Mouse (Mus musculus): ENCODE results near the gene Arpc1b.
"Not testable (repeated sequence)": the region's sequence is repeated elsewhere in the genome, so short reads cannot be mapped to it uniquely, and the experiment has no call there.

The Arpc1b gene

GRCm38 (mm10) chr5:145114071-145114605 lies at the start of gene Arpc1b:
Gene Arpc1b (plus strand): TSS chr5:145114215.
- peak; percentile 70 to 76 for DNase-seq

- no peak for DNase-seq
Measured at GRCm38 (mm10) chr5:145064765-145065340, 49.2 kb upstream of the Arpc1b start.

DNA sequence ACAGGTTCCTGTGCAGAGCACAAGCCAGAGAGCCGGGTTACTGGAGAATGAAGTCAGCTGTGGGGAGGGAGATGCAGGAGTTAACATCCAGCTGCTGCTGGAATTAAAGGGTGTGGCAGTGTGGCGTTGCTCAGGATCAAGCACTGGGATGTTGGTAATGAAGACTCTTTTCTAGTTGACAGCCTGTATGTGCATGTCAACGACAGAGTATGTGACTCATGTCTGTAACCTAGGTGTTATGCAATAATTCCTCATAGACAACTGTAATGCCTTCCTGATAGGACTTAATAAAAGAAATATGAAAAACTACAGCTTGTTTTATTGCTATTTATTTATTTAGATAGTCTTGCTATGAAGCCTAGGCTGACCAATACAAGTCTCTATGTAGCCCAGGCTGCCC lies 45.2 kb upstream of the Arpc1b start:
- no peak for DNase-seq

GRCm38 (mm10) chr5:145069707-145070106 lies 44.3 kb upstream of the Arpc1b start:
- DNase-seq = peak; percentile 39 to 62

DNA sequence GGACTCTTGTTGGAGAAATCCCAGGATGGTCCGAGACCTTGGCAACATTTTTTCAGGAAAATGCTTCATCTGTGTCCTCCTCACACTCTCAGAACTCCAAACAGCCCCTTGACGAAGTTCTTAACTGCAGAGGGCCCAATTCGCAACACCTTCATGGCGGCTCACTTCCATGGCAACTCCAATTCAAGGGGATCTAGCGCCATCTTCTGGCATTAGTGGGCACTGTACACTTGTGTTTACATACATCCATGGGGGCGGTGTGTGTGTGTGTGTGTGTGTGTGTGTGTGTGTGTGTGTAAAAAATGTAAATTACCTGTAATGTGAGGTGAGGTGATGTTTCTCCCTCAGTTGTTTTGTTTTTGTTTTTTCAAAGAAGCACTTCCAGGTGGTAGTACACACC lies 42.7 kb upstream of the Arpc1b start:
- DNase-seq = no peak

GRCm38 (mm10) chr5:145075081-145075480 lies 38.9 kb upstream of the Arpc1b start:
- DNase-seq = no peak

GRCm38 (mm10) chr5:145081866-145082613 lies 32.0 kb upstream of the Arpc1b start:
- no peak for DNase-seq

DNA sequence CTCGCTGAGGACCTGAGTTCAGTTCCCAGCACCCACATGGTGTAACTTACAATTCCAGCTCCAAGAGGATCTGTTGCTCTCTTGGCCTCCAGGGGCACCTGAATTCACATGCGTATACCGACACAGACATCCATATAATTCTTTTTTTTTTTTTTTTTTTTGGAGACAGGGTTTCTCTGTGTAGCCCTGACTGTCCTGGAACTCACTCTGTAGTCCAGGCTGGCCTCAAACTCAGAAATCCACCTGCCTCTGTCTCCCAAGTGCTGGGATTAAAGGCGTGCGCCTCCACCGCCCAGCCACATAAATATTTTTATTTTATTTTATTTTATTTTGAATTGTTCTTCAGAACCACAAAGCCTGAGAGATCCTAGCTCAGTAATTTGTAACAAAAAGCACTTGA lies 30.8 kb upstream of the Arpc1b start:
- DNase-seq = not testable (repeated sequence)

DNA sequence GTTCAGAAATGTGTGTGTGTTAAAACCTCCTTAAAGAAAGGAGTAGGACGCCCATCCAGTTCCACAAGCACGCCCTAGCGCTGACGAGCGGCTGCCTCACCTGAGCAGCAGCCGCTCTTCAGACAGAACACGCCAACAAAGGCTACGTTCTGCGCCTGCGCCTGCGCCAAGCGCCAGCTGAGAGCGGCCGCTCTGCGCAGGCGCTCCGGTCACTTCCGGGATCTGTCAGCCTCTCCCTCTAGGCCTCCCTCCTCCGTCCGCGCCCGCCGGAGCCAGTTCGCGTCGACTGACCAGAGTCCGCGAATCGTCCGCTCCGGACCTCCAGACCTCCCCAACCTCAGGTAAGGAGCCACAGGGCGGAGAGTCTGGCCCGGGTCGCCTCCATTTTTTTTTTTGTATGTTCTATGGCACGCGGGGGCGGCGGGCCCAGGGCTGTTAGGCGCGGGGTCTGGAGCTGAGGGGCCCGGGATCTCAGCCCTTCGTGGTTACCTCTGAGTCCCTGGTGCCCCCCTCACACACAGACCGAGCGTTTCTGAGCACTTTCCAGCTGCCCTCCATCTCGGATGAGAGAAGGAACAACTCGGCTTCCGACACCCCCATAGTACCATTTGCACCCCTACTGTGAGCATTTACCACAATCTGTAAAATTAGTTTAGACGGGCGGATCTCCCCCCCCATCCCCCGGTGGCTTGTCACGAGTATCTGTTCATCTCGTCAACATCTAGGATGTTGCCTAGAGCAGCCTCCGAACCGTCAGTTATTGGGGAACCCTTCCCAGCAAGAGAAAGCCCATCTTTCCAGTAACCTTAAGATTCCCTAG lies 30.2 kb upstream of the Arpc1b start, which contains the start of the genes Arpc1a and Kpna7:
Gene Arpc1a (plus strand): TSS at position 199 of the 820 bp plus-strand sequence.
Gene Kpna7 (minus strand): TSS at position 399 of the 820 bp plus-strand sequence.
- DNase-seq = peak; percentile 93 to 95

- DNase-seq = no peak
Measured at GRCm38 (mm10) chr5:145084822-145085221, 29.2 kb upstream of the Arpc1b start.

DNA sequence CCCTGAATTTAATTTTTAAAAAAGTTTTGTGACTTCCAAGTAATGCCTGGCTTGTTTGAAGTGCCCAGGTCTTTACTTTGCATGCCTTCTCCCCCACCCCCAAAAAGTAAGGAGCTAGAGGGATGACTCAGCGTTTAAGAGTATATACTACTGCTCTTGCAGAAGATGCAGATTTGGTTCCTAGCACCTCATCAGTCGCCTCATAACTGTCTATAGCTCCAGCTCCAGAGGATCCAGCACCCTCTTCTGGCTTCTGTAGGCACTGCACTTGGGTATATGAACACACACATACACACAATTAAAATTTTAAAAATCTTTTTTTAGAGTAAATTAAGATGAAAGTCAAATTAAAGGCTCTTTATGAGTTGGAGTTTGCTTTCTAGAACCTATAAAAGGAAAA lies 25.8 kb upstream of the Arpc1b start:
- DNase-seq = no peak

DNA sequence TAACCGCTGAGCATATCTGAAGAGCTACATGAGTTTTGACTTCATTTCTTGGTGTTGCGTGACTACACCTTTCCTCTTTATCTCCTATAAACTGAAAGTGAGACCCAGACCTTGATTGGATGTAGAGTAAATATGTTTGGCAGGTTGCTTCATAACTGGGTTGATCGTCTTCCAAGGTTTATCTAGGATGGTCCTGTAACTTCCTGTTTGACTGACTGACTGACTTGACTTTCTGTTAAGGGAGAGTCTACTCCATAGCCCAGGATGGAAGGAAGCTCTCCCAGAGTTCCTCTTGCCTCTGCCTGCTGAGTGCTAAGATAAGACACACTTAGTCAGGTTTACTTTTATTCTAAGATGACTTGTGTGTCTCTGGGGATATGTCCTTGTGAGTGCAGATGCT lies 24.1 kb upstream of the Arpc1b start:
- no peak for DNase-seq

GRCm38 (mm10) chr5:145096195-145096594 lies 17.8 kb upstream of the Arpc1b start:
- DNase-seq = no peak

GRCm38 (mm10) chr5:145098340-145098821 lies 15.6 kb upstream of the Arpc1b start:
- DNase-seq = no peak

DNA sequence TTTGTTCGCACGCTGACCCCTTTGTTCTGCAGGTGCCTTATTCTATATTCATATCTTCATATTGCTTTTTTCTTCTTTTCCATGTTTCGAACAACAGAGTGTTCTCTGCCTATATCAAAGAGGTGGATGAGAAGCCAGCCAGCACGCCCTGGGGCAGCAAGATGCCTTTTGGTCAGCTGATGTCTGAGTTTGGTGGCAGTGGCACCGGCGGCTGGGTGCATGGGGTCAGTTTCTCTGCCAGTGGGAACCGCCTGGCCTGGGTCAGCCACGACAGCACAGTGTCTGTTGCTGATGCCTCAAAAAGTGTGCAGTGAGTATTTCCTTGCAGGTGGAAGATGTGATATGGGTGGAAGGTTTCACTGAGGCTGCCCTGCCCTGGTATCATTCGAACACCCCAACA lies 13.1 kb upstream of the Arpc1b start:
- DNase-seq = no peak

GRCm38 (mm10) chr5:145101451-145101850 lies 12.6 kb upstream of the Arpc1b start:
- DNase-seq = not testable (repeated sequence)

DNA sequence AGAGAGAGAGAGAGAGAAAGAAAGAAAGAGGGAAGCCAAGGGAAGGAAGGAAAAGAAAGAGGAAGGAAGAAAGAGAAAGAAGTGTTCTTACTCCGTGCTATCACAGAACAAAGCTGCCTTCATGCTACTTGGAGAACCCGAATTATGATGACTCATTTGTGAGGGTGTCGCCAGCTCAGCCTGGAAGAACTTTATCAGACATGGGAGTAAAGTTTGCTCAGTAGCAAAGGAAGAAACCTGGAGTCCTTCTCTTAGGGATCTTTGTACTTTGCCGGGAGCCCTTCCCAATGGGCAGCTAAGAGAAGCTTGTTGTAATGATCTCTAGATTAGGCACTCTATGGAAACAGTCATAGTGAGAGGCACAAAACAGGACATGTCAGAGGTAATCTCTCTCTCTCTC lies 11.3 kb upstream of the Arpc1b start:
- no peak for DNase-seq

DNA sequence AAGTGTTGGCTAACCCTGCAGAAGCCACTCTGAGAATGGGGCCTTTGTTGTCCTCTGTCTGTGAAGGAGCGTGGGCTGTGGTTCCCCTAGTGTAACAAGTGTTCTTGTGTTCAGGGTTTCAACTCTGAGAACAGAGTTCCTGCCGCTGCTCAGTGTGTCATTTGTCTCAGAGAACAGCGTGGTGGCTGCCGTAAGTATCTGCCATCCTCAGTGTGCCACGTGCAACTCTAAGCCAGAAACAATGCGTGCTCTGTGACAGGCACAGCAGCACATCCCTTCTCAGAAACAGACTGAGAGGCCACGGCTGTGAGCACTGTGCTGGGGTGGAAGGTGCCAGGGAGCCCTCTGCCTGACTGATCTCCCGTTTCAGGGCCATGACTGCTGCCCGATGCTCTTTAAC lies 9.7 kb upstream of the Arpc1b start:
- no peak for DNase-seq

DNA sequence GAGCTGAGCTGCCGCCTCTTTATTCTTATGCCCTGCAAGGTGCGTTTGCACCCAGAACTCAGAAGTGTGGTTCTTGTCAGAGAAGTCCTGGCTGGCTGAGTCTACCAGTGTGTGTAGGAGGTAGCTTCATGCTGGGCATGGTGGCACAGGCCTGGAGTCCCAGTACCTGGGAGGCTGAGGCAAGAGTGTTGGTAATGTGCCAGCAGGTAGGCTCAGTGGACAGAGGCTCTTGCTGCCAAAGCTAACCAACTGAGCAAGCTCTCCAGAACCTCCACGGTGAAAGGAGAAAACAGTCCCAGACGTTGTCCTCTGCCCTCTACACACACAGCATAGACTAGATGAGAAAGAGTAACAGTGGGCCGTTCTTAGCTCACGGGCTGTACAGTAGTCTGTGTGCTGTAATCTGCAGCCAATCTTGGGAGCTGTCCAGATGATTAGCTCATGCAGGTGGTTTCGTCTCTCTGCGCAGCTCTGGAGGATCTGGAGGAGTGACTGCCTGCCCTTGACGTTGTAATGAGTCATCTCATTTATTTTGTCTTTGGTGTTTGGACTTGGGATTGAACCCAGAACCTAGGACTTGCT lies 8.2 kb upstream of the Arpc1b start:
- no peak for DNase-seq

DNA sequence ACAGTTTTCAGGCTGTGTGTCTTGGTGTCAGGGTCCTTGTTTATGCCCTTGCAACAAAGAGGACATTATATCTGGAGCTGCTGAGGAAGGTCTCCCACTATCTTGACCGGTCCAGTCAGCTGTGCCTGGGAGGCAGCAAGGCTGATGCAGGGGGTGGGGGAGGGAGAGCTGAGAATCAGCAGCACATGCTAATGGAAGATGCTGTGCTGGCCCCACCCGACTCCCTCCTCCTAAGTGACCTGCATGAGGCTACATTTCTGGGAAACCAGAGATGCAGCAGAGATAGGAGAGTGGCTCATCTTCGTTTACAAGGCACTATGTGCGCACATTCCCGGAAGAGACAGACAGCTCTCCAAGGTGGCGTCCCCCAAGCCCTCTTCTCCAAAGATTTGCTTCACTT lies 3.6 kb upstream of the Arpc1b start:
- no peak for DNase-seq

- no peak for DNase-seq
Measured at GRCm38 (mm10) chr5:145112566-145112965, 1.4 kb upstream of the Arpc1b start.

- DNase-seq = no peak
Measured at GRCm38 (mm10) chr5:145113416-145113815, 599 bp upstream of the Arpc1b start.
